Mouse (Mus musculus) lung, adult 2 months (tissue): ENCODE results near the gene Trcg1.

Source experiments
- CTCF ChIP-seq: fragments of 200-500 bp; IDR thresholded peaks from 2 replicates; pipeline ENCODE4 v1.5.1; 2011; ENCODE audit warnings: mild to moderate bottlenecking, low read length, control low read depth; ENCODE audit not compliant: insufficient read depth
- POLR2A ChIP-seq: fragments of 200-500 bp; IDR thresholded peaks from 2 replicates; pipeline ENCODE4 v1.6.1; 2011; ENCODE audit warnings: low read depth, mild to moderate bottlenecking, control low read depth, low read length, borderline replicate concordance; ENCODE audit errors: extremely low read depth

DNA sequence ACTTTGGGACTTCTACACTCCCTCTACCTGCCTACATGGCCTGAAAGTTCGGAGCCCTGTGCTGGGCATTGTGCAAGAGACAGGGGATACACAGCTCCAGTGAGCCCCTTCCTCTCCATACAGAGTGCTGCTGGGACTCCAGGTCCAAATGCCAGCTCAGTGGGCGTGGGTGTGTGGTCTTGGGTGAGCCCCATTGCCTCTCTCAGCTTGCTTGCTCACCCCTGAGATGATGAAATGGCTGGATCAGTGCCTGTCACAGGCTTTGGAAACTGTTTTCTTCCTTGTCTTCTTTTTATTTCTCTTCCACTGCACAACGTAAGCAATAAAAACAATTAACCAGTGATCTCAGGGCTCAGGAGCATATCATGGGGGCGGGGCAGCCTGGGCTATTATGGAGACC is 47.0 kb downstream of the Trcg1 start:
- TF ChIP-seq CTCF, result no peak
- TF ChIP-seq POLR2A, result no peak
